Mouse (Mus musculus) E14TG2a.4 (cell line): ENCODE data around the gene Gm3435.
A peak's percentile ranks its signal among the peaks of the same experiment; 100 is the strongest.

Source experiments
- H3K27me3 ChIP-seq: 2 replicates; pipeline ENCODE4 v1.6.1; 2014; ENCODE audit warnings: low read length, control low read depth; ENCODE audit not compliant: insufficient read depth
- H3K36me3 ChIP-seq: 2 replicates; pipeline ENCODE4 v1.6.1; 2014; ENCODE audit warnings: low read length, control low read depth; ENCODE audit not compliant: insufficient read depth
- H3K4me1 ChIP-seq: replicated peaks from 2 replicates; pipeline ENCODE4 v1.6.1; 2014; ENCODE audit warnings: low read depth, low read length, control low read depth
- H3K4me3 ChIP-seq: replicated peaks from 2 replicates; pipeline ENCODE4 v1.5.1; 2014; ENCODE audit warnings: mild to moderate bottlenecking, low read length
- H3K9me3 ChIP-seq: 2 replicates; pipeline ENCODE4 v1.6.1; 2014; ENCODE audit warnings: low read length, control low read depth
- CTCF ChIP-seq: conservative IDR thresholded peaks from 2 replicates; pipeline ENCODE4 v1.5.1; 2014; ENCODE audit warnings: low read length
- NANOG ChIP-seq: IDR thresholded peaks from 2 replicates; pipeline ENCODE4 v1.6.1; 2014; ENCODE audit warnings: borderline replicate concordance, low read length, mixed read lengths
- POU5F1 ChIP-seq: IDR thresholded peaks from 2 replicates; pipeline ENCODE4 v1.6.1; 2014; ENCODE audit warnings: low read length, borderline replicate concordance

Gene Gm3435

GRCm38 (mm10) chr17:15055925-15056324 is 45.9 kb downstream of the Gm3435 start:
- Histone ChIP-seq H3K9me3 (0 out of 2 replicates have a peak, but pooled peaks cover 2% of the 10 kb centered on the region), H3K27me3 (no peaks in the 10 kb centered on the region), H3K4me1 (peaks cover 12% of the 10 kb centered on the region; the same call in 1 of the 2 replicates), H3K4me3 (no peak overlapping the region), H3K36me3 (peaks cover 62% of the 10 kb centered on the region)
- TF ChIP-seq POU5F1, result no peak
- no peak for TF ChIP-seq NANOG
- no peak for TF ChIP-seq CTCF

- Histone ChIP-seq H3K27me3 (no peaks in the 10 kb centered on the region), H3K36me3 (peaks cover 85% of the 10 kb centered on the region), H3K4me3 (no peak overlapping the region), H3K4me1 (peaks cover 12% of the 10 kb centered on the region; the same call in 1 of the 2 replicates), H3K9me3 (no peaks in the 10 kb centered on the region)
- TF ChIP-seq CTCF (no peak), POU5F1 (no peak), NANOG (no peak)
Measured at GRCm38 (mm10) chr17:15058161-15058591, 48.2 kb downstream of the Gm3435 start.

DNA sequence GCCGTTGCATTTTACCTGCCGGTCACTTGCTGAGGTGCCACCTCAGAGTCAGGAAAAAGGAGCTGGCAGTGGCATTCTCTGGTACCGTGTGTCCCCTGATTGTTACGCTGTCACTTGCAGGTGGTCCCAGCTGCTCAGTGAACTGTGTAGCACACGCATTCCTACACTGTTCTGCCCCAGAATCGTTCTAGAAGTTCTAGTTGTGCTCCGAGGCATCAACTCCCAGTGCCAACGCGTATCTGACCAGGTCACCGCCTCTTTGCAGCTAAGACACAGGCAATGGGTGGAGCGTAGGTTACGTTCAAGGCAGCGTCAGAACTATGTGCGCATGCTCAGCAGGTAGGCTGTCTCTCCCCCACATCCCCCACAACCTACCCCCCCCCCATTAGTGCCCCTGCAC is 49.7 kb downstream of the Gm3435 start:
- Histone ChIP-seq H3K4me1 (peaks cover 12% of the 10 kb centered on the region; the same call in 1 of the 2 replicates), H3K4me3 (no peak overlapping the region), H3K36me3 (peaks cover 98% of the 10 kb centered on the region), H3K9me3 (no peaks in the 10 kb centered on the region), H3K27me3 (no peaks in the 10 kb centered on the region)
- TF ChIP-seq NANOG (no peak), POU5F1 (no peak), CTCF (no peak)

DNA sequence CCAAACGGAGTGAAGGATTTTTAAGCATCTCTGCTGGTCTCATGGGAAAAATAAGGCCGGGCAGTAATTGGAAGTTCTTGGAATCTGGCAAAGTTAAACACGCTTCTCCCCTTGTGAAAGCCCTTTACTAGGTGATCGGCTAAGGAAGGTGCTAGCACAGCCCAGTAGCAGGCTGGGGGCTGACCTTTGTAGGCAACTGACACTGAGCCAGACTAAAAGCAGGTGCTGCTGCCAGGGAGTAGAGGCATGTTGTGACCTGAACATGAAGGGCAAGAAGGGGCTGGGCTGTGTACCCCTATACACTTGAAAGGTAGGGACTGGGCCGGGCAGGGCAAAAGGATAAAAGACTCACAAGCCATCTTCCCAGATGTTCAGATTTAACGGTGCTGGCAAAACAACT is 50.4 kb downstream of the Gm3435 start:
- Histone ChIP-seq H3K27me3 (no peaks in the 10 kb centered on the region), H3K9me3 (no peaks in the 10 kb centered on the region), H3K4me1 (peaks cover 13% of the 10 kb centered on the region; the same call in 1 of the 2 replicates), H3K36me3 (peaks cover 97% of the 10 kb centered on the region), H3K4me3 (no peak overlapping the region)
- TF ChIP-seq POU5F1, result no peak
- TF ChIP-seq CTCF, result no peak
- no peak for TF ChIP-seq NANOG

DNA sequence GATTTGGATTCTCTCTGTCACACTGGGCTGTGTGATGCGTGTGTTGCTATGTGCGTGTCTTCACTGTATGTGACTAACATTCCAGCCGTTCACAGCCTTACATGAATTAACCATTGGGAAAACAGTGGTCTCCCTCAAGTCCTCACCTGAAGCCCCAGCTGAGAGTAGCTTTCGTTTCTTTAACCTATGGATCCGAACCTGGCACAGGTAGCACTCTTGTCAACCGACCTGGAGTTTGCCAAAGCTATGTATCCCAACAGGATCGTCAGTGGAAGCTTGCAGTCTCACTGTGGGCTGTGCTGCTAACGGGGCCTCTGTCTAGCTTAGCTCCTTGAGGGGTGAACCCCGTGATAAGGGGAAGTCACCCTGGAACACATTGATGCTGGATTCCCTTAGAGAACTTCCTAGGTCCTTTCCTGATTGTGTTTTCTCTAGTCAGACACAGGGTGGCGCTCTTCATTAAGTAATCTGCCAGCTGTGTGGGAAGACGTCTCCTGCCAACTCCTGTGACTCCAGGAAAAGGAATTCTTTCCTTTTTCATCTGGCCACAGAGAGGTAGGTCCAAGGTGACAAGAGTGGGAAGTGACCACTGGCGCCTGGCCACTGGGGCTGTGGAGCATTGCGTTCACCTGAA is 55.5 kb downstream of the Gm3435 start:
- H3K36me3 ChIP-seq, result peaks cover 54% of the 10 kb centered on the region
- peak overlapping the region; percentile 11 for H3K4me3 ChIP-seq
- no peaks in the 10 kb centered on the region for H3K27me3 ChIP-seq
- H3K9me3 ChIP-seq, result no peaks in the 10 kb centered on the region
- peaks cover 17% of the 10 kb centered on the region for H3K4me1 ChIP-seq
- TF ChIP-seq CTCF (peak; percentile 47), POU5F1 (no peak), NANOG (no peak)

- no peaks in the 10 kb centered on the region for H3K27me3 ChIP-seq
- H3K9me3 ChIP-seq, result no peaks in the 10 kb centered on the region
- TF ChIP-seq POU5F1 (no peak), CTCF (no peak), NANOG (no peak)
- peaks cover 17% of the 10 kb centered on the region for H3K4me1 ChIP-seq
- H3K4me3 ChIP-seq, result peak overlapping the region; percentile 11
- peaks cover 48% of the 10 kb centered on the region for H3K36me3 ChIP-seq
Measured at GRCm38 (mm10) chr17:15066066-15066465, 56.1 kb downstream of the Gm3435 start.

DNA sequence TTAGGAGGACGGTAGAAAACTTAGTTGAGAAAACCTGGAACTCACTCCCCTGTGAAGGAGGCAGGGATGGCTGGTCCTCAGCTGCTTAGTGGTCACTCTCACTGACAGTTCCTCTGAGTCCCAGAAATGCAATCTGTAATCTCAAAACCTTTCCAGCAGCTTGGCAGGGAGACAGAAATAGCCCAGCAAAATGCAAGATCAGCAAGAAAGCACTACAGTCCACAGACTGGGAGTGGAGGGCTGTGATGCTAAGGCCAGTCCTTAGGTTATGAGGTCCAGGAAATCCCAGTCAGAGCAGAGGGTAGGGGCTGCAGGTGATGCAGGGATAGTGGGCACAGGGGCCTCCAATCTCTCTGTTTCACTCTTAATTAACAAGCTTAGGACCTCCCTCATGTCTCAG is 56.9 kb downstream of the Gm3435 start:
- TF ChIP-seq CTCF (no peak), POU5F1 (no peak), NANOG (no peak)
- Histone ChIP-seq H3K36me3 (peaks cover 40% of the 10 kb centered on the region), H3K4me3 (no peak overlapping the region), H3K4me1 (peaks cover 17% of the 10 kb centered on the region), H3K27me3 (no peaks in the 10 kb centered on the region), H3K9me3 (no peaks in the 10 kb centered on the region)

GRCm38 (mm10) chr17:15068040-15068792 is 58.2 kb downstream of the Gm3435 start:
- TF ChIP-seq NANOG (no peak), CTCF (no peak), POU5F1 (no peak)
- peaks cover 17% of the 10 kb centered on the region for H3K4me1 ChIP-seq
- no peaks in the 10 kb centered on the region for H3K9me3 ChIP-seq
- no peak overlapping the region for H3K4me3 ChIP-seq
- H3K36me3 ChIP-seq, result peaks cover 32% of the 10 kb centered on the region
- no peaks in the 10 kb centered on the region for H3K27me3 ChIP-seq
